Mouse (Mus musculus) heart, postnatal 0 days (tissue): ENCODE results near the gene Cdh22. TPM values are rescaled to one million over a fixed set of nuclear protein-coding genes. Genes with fewer than 3 reads are reported as not detected.
A peak's percentile ranks its signal among the peaks of the same experiment; 100 is the strongest.

Experiments used
- ATAC-seq: fragments of 200-750 bp; cut with Nextera tagmentation; 2 replicates; pipeline ENCODE4 v1.8.0; 2017; ENCODE audit warnings: low read depth, moderate number of reproducible peaks, moderate library complexity; ENCODE audit not compliant: insufficient read depth
- DNase-seq: peaks from one replicate; pipeline ENCODE4 v3.0.0-alpha.2; 2016; ENCODE audit warnings: low spot score
- H3K27ac ChIP-seq: fragments of 300-500 bp; sonication (generic); 2 replicates; pipeline ENCODE4 v1.5.1; 2014; ENCODE audit warnings: low read depth, mild to moderate bottlenecking
- H3K27me3 ChIP-seq: fragments of 300-500 bp; sonication (generic); 2 replicates; pipeline ENCODE4 v1.6.1; 2014; ENCODE audit warnings: low read length, mixed read lengths; ENCODE audit not compliant: control insufficient read depth, insufficient read depth
- H3K36me3 ChIP-seq: fragments of 300-500 bp; sonication (generic); replicated peaks from 2 replicates; pipeline ENCODE4 v1.6.1; 2014; ENCODE audit warnings: low read length, mixed read lengths; ENCODE audit not compliant: control insufficient read depth, insufficient read depth
- H3K4me1 ChIP-seq: fragments of 300-500 bp; sonication (generic); 2 replicates; pipeline ENCODE4 v1.6.1; 2014; ENCODE audit warnings: antibody characterized with exemption; ENCODE audit not compliant: control insufficient read depth, insufficient read depth
- H3K4me2 ChIP-seq: fragments of 300-500 bp; sonication (generic); 2 replicates; pipeline ENCODE4 v1.6.1; 2014; ENCODE audit warnings: low read depth, mild to moderate bottlenecking, low read length, moderate library complexity
- H3K4me3 ChIP-seq: fragments of 300-500 bp; sonication (generic); 2 replicates; pipeline ENCODE4 v1.5.1; 2014; ENCODE audit warnings: low read depth, low read length
- H3K9ac ChIP-seq: fragments of 300-500 bp; sonication (generic); replicated peaks from 2 replicates; pipeline ENCODE4 v1.6.1; 2014; ENCODE audit warnings: low read depth, low read length, mixed read lengths
- H3K9me3 ChIP-seq: fragments of 300-500 bp; sonication (generic); replicated peaks from 2 replicates; pipeline ENCODE4 v1.6.1; 2016; ENCODE audit warnings: low read length; ENCODE audit not compliant: control insufficient read depth
- CTCF ChIP-seq: IDR thresholded peaks from 2 replicates; pipeline ENCODE4 v1.5.1; 2016; ENCODE audit warnings: antibody characterized with exemption, control low read depth, low read depth
- EP300 ChIP-seq: IDR thresholded peaks from 2 replicates; pipeline ENCODE4 v1.6.1; 2016; ENCODE audit warnings: antibody characterized with exemption, low read depth
- WGBS: fragments of 180-500 bp; shearing (Covaris S2); extraction: QIAGEN DNeasy Blood & Tissue Kit; methylation state at CpG from one replicate; pipeline ENCODE4 v1.1.7; 2014; 5-methylcytosine and 5-hydroxymethylcytosine counted together
- polyA plus RNA-seq: library from polyadenylated mRNA; unstranded; fragments of >200 nt; fragmentation: Nextera tagmentation; extraction: Ambion mirVana; gene quantifications from 2 replicates; pipeline ENCODE4 v1.2.1, GENCODE M21; 2015
- total RNA-seq: library from RNA; depleted of rRNA; stranded (reverse); fragments of >200 nt; gene quantifications from 2 replicates; pipeline ENCODE4 v1.2.3, GENCODE M21; 2014; ENCODE audit warnings: low replicate concordance

Cdh22 gene
- total and polyA plus RNA-seq, 2 experiments from 2014 or later, result 0.04 to 0.05 TPM

- ATAC-seq (peak; percentile 75), DNase-seq (peak; percentile 60)
- H3K36me3 ChIP-seq, result no peaks in the 10 kb centered on the region
- H3K4me1 ChIP-seq, result no peaks in the 10 kb centered on the region
- no peak overlapping the region for H3K27ac ChIP-seq
- under 1% methylated on average over 53 of the region's 54 CpGs for WGBS
- no peak overlapping the region for H3K9ac ChIP-seq
- H3K4me2 ChIP-seq, result no peak overlapping the region
- no peaks in the 10 kb centered on the region for H3K9me3 ChIP-seq
- TF ChIP-seq CTCF, result peak; percentile 68
- no peak for TF ChIP-seq EP300
- no peak overlapping the region for H3K4me3 ChIP-seq
- peaks cover 91% of the 10 kb centered on the region for H3K27me3 ChIP-seq
These were observed 122.5 kb downstream of the Cdh22 start for GRCm38 (mm10) chr2:165112149-165112548.

GRCm38 (mm10) chr2:165106585-165106984 lies 128.1 kb downstream of the Cdh22 start:
- no peak overlapping the region for H3K27ac ChIP-seq
- 23% methylated on average over 18 of the region's 18 CpGs for WGBS
- H3K4me3 ChIP-seq, result no peak overlapping the region
- H3K36me3 ChIP-seq, result no peaks in the 10 kb centered on the region
- peaks cover 77% of the 10 kb centered on the region for H3K27me3 ChIP-seq
- ATAC-seq (no peak), DNase-seq (no peak)
- no peak for TF ChIP-seq EP300
- no peak for TF ChIP-seq CTCF
- no peaks in the 10 kb centered on the region for H3K9me3 ChIP-seq
- H3K9ac ChIP-seq, result no peak overlapping the region
- H3K4me1 ChIP-seq, result no peaks in the 10 kb centered on the region
- H3K4me2 ChIP-seq, result no peak overlapping the region

GRCm38 (mm10) chr2:165105513-165106079 lies 129.1 kb downstream of the Cdh22 start:
- H3K27me3 ChIP-seq, result peaks cover 73% of the 10 kb centered on the region
- ATAC-seq, result no peak
- H3K9me3 ChIP-seq, result no peaks in the 10 kb centered on the region
- H3K4me1 ChIP-seq, result no peaks in the 10 kb centered on the region
- WGBS, result 71% methylated on average over 16 of the region's 16 CpGs
- TF ChIP-seq EP300 (no peak), CTCF (no peak)
- H3K9ac ChIP-seq, result no peak overlapping the region
- no peaks in the 10 kb centered on the region for H3K36me3 ChIP-seq
- H3K4me2 ChIP-seq, result no peak overlapping the region
- no peak overlapping the region for H3K27ac ChIP-seq
- DNase-seq, result no peak
- H3K4me3 ChIP-seq, result no peak overlapping the region

- DNase-seq (no peak), ATAC-seq (no peak)
- Histone ChIP-seq H3K4me3 (no peak overlapping the region), H3K9me3 (no peaks in the 10 kb centered on the region), H3K36me3 (no peaks in the 10 kb centered on the region), H3K27me3 (peaks cover 74% of the 10 kb centered on the region), H3K9ac (no peak overlapping the region), H3K4me2 (no peak overlapping the region), H3K4me1 (no peaks in the 10 kb centered on the region), H3K27ac (no peak overlapping the region)
- WGBS, result 69% methylated on average over 3 of the region's 3 CpGs
- TF ChIP-seq CTCF, result no peak
- TF ChIP-seq EP300, result no peak
These were observed 131.7 kb downstream of the Cdh22 start for GRCm38 (mm10) chr2:165102920-165103319.

GRCm38 (mm10) chr2:165100749-165101148 lies 133.9 kb downstream of the Cdh22 start:
- 3% methylated on average over 6 of the region's 6 CpGs for WGBS
- Histone ChIP-seq H3K27ac (no peak overlapping the region), H3K9me3 (no peaks in the 10 kb centered on the region), H3K9ac (no peak overlapping the region), H3K4me2 (no peak overlapping the region), H3K27me3 (peaks cover 81% of the 10 kb centered on the region), H3K4me1 (no peaks in the 10 kb centered on the region), H3K4me3 (no peak overlapping the region), H3K36me3 (no peaks in the 10 kb centered on the region)
- DNase-seq, result no peak
- ATAC-seq, result no peak
- TF ChIP-seq CTCF (no peak), EP300 (no peak)

- TF ChIP-seq CTCF (no peak), EP300 (no peak)
- Histone ChIP-seq H3K4me2 (no peak overlapping the region), H3K4me1 (no peaks in the 10 kb centered on the region), H3K27me3 (peaks cover 79% of the 10 kb centered on the region), H3K27ac (no peak overlapping the region), H3K4me3 (no peak overlapping the region), H3K9me3 (no peaks in the 10 kb centered on the region), H3K9ac (no peak overlapping the region), H3K36me3 (no peaks in the 10 kb centered on the region)
- peak; percentile 7 for DNase-seq
- 69% methylated on average over 3 of the region's 3 CpGs for WGBS
- no peak for ATAC-seq
These were observed 135.8 kb downstream of the Cdh22 start for GRCm38 (mm10) chr2:165098861-165099260.
